Mouse (Mus musculus) brain, embryonic 14.5 days (tissue): Measurements from ENCODE around the gene Gm5152. TPM values are rescaled to one million over a fixed set of nuclear protein-coding genes. Genes with fewer than 3 reads are reported as not detected.
"Not testable (repeated sequence)": the region's sequence is repeated elsewhere in the genome, so short reads cannot be mapped to it uniquely, and the experiment has no call there.

ENCODE experiments used
- DNase-seq: peaks from one replicate; pipeline ENCODE4 v3.0.0-alpha.2; 2011; ENCODE audit warnings: low read depth
- CTCF ChIP-seq: fragments of 200-500 bp; IDR thresholded peaks from 2 replicates; pipeline ENCODE4 v1.5.1; 2012; ENCODE audit warnings: inconsistent platforms, mild to moderate bottlenecking, moderate library complexity, borderline replicate concordance; ENCODE audit not compliant: insufficient read depth, insufficient read length; ENCODE audit errors: extremely low read depth
- POLR2A ChIP-seq: fragments of 200-500 bp; IDR thresholded peaks from 2 replicates; pipeline ENCODE4 v1.6.1; 2012; ENCODE audit warnings: mild to moderate bottlenecking, inconsistent platforms, borderline replicate concordance; ENCODE audit not compliant: poor library complexity, insufficient read depth, insufficient read length, severe bottlenecking; ENCODE audit errors: extremely low read depth
- polyA plus RNA-seq: library from polyadenylated mRNA; depleted of rRNA; stranded (reverse); fragments of >200 nt; gene quantifications from 2 replicates; pipeline ENCODE4 v1.2.3, GENCODE M21; 2012; rRNA removed

Gm5152 gene
- polyA plus RNA-seq: not detected in 2 replicates

DNA sequence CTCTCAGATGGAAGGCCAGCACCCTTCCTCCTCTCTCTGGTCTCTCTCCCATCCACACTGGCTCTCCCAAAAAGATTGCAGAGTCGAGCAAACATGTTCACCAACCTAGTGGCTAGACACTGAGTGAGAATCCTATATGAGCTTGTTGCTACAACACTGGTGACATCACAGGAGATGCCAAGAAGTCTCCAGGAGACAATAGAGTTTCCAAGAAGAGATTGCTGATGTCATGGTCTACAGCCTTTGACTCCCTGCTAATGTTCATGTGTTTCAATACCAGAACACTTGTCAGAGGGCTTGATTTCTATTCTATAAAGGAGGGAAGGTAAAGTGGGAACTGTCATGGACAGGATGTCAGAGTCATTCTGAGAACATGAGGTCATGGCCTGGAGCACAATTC, at the start of gene Gm5152:
Gene Gm5152 (minus strand): TSS at position 101 of the 400 bp plus-strand sequence.
- not testable (repeated sequence) for DNase-seq

- not testable (repeated sequence) for DNase-seq
Measured at GRCm38 (mm10) chr5:10254768-10255167, 8.4 kb upstream of the Gm5152 start.

- not testable (repeated sequence) for DNase-seq
Measured at GRCm38 (mm10) chr5:10245770-10246169, 556 bp downstream of the Gm5152 start.

GRCm38 (mm10) chr5:10240436-10240835, 5.9 kb downstream of the Gm5152 start:
- not testable (repeated sequence) for DNase-seq

GRCm38 (mm10) chr5:10220317-10220716, 26.0 kb downstream of the Gm5152 start:
- no peak for TF ChIP-seq CTCF
- TF ChIP-seq POLR2A: no peak
- DNase-seq: no peak

- DNase-seq: no peak
- TF ChIP-seq POLR2A (no peak), CTCF (no peak)
Measured at GRCm38 (mm10) chr5:10203067-10203466, 43.3 kb downstream of the Gm5152 start.

- DNase-seq: no peak
Measured at GRCm38 (mm10) chr5:10196880-10197279, 49.4 kb downstream of the Gm5152 start.

More at GRCm38 (mm10) chr5:10196880-10197279, 49.4 kb downstream of the Gm5152 start:
- TF ChIP-seq CTCF: no peak
- TF ChIP-seq POLR2A: no peak
